Mouse (Mus musculus): ENCODE measurements around the gene Twf1.
A peak's percentile ranks its signal among the peaks of the same experiment; 100 is the strongest.

The Twf1 gene

DNA sequence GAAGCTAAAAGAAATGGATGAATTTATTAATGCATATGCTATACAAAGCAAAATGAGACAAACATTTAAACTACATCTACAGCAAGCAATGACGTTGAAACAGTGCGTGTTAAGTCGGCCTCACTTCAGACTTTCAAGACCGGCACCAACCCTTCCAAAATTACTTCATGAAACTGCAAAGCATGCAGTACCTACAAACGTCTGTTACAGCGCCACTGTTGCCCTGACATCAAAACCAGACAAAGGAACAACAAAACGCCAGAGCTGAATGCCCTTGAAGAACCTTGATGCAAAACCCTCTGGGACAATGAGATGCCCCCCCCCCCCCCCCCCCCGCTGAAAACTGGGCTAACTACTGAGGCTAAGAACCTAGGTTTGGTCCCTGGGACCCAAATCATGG is 16.9 kb downstream of the Twf1 start:
- no peak for DNase-seq (ENCODE audit: low spot score)

DNA sequence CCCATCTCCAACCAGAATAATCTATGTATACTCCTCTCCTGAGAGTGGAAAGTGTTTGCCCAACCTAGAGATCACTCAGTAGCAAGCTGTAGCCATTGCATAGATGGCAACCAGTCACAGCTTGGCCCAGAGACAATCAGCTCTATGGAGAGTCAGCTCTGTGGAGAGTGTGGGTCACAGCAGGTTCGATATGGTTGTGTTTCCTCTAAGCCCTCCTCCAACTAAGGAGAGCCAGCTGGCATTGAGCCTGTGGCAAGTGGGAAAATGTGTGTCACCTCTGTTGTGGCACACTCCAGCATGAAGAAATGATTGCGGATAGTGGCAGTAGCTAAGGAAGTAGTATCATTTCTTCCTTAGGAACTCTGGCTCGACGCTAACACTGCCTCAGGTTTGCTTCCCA is 18.2 kb downstream of the Twf1 start:
- no peak for DNase-seq (ENCODE audit: low spot score)

DNA sequence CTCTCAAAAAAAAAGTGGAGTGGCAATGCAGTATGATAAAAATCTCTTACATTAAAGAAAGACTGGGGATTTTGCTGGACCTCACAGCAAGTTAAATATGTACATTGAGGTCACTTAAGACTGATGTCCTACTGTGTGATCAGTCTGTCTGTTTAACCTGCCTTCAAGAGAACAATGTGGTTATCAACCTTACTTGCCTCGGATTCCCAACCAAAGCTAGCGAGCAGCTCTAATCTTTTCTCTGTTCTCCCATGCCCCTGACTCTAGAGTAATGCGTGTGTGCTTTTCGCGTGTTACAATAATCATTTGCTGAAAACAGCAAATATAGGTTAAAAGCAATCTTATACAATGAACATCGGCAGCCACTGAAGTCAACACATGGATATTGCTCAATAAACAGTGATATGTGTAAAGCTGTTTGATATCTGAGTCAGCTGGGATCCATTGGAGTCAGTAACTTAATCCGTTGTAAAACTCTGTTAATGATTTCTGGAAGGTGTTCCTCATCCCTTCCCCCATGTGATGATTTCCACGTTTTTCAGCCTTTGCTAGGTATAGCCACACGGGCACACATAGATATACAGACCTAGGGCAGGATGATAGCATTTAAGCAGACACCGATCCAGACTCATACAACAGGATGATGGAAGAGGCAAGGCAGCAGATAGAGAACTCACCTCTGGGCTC is 21.1 kb downstream of the Twf1 start:
- DNase-seq (ENCODE audit: low spot score): no peak

DNA sequence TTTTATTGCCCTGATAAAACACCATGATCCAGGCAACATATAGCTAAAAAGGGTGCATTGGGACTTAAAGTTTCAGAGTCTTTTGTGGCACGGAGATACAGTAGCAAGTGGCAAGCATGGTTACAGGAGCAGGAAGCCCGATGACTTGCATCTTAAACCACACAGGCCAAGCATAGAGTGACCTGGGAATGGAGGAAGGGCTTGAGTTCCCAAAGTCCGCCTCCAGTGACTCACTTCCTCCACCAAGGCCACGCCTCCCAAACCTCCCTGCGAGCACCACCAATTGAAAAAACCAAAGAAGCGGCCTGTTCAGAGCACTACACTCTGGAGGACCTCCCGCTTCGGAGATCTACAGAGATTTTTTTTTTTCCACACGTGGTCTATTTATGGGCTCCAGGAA is 23.8 kb downstream of the Twf1 start:
- no peak for DNase-seq (ENCODE audit: low spot score)

DNA sequence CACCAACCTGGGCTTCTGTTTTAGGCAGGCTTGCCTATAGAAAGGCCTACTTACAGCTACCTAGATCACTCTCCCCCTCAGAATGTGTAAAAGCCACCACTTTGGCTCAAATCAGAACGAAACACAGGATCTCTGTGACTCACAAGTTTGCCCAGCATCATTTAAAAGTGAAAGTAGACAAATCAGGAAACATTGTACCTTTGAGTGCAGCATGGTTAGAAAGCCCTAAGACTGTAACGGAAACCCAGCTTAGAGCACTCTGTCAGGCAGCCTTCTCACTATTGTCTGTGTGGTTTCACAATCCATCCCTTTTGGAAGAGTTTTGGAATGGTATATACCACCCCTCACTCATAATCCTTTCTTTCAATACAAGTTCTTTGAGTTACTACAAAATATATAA is 24.8 kb downstream of the Twf1 start:
- no peak for DNase-seq (ENCODE audit: low spot score)

DNA sequence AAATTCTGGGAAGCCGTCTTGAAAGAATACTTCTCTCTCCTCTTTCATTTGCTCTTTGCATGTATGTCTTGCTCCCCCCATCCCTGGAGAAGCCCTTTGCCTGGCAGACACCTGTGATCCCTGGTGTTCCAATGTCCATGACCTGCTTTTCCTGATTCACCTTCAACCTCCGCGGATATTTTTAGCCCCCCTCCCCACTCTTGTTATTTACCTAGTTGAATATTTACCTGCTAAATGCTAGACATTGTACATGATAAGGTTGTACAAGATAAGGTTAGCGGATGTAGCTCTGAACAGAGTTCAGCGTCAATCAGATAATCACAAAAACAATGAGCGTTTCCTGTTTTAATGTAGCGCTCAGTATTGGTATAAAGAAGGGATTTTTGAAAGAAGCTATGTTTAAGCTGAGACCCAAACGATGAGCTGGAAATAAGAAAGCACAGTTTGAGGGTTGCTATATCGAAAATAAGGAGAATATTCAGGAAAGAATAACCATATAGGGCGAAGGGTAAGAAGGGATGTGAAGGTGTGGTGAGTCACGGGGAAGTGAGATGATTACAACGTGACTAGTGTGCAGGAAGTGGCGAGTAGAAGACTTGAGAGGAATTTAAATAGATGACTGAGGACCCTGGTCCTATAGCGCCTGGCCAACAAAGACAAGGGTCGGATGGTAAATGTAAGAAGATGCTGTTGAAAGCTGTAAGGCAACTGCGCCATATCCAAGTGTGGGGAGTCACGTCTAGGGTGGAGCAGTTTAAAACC is 30.6 kb downstream of the Twf1 start:
- DNase-seq (ENCODE audit: low spot score): no peak

DNA sequence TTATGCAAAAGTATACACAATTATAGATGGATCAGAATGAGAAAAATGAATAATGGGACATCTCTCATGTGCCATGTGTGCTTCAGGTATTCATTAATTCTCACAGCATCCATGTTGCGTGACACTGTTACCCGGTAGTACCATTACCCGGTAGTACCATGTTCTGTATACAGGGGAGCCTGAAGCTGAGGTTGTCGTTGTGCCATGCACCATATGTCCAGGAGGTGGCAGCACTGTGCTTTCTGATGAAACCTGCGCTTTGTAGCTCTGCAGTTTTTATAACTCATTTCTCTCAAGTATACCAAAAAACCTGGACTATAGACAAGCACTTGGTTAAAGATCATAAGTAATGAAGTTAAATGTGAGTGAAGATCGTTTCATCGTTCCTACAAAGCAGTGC is 32.2 kb downstream of the Twf1 start:
- DNase-seq (ENCODE audit: low spot score): peak; percentile 77

DNA sequence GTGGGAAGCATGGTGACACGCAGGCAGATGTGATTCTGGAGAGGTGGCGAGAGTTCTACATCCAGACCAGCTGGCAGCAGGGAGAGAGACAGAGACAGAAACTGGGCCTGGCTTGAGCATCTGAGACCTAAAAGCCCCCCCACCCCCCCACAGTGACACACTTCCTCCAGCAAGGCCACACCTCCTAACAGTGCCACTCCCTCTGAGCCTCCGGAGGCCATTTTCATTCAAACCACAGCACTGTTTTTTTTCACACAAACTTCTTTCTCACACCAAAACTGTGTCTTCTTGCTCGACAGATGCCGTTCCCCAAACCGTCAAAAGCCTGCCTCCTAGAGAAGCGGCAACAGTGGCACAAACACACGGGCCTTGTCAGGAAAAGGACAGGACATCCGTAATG is 36.2 kb downstream of the Twf1 start:
- DNase-seq (ENCODE audit: low spot score): no peak

DNA sequence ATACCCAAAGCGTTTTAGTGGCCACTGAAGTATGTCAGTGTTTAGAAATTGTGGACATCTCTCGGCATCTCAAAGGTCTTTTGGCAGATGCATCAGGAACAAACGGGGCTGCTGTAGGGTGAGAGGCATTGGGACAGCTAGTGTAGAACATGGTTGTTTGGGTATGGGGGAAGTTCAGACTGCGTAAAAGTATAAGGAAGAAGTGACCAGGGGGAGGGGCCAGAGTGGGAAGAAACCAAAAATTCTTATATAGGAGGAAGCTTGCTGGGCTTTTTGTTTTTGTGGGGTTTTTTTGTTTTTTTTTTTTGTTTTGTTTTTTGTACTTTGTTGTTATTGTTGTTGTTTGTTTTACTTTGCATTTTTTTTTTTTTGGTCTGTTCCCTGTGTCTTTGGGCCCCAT is 44.8 kb downstream of the Twf1 start:
- no peak for DNase-seq (ENCODE audit: low spot score)

DNA sequence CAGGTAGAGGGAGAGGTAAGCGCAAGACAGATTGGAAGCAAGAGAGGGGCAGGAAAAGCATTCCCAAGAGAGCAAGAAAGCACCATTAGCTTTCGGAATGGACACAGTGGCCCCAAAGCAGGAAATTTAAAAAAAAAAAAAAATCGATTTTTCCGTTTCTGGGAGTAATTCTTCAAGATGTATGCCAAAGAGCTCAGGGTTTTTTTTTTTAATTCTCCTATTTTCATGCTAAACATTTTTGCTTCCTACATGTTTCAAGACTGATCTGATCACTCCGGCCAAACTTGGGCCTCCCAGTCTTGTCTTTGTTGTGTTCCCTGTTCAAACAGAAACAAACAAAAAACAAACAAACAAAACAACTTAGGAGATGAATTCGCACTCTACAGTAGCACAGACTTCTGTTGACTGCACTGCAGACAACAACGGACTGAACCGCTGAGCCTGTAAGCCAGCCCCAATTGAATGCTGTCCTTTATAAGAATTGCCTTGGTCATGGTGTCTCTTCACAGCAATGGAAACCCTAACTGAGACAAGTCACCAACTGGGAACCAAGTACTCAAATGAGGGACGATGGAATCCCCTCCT is 45.5 kb downstream of the Twf1 start:
- no peak for DNase-seq (ENCODE audit: low spot score)

DNA sequence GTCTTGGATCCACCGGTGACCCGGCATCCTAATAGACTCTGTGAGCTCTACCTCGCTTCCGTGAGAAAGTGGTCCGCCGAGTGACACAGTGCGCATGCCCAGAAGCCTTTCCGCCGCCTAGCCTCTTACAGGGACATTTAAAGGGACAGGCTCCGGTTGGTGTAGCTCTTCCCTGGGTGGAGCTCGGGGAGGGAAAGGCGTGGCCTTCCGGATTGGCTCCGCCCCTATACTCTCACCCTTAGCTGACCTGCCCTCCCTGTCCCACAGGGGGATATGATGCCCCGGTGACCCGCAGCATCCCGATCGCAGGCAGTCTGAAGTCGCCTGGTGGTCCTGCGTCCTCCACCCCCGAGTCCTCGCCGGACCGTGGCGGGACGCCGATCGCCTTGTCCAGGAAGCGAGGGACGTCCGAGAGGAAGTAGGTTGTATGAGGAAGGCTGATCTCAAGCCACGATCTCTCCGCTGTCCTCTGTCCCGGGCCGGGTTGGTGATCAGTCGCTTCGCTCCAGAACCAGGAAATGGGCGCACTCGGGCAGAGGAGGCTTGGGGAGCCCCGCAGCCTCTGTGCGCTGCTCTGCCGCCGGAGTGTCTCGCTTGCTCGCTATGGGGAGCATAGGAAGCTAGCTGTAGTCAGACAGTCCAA is 46.2 kb downstream of the Twf1 start, which contains the start of the genes Pus7l and Irak4:
Pus7l (minus strand) TSS at position 139 of the 643 bp plus-strand sequence.
Irak4 (plus strand) TSS at position 235 of the 643 bp plus-strand sequence.
- DNase-seq (ENCODE audit: low spot score): peak; percentile 76

DNA sequence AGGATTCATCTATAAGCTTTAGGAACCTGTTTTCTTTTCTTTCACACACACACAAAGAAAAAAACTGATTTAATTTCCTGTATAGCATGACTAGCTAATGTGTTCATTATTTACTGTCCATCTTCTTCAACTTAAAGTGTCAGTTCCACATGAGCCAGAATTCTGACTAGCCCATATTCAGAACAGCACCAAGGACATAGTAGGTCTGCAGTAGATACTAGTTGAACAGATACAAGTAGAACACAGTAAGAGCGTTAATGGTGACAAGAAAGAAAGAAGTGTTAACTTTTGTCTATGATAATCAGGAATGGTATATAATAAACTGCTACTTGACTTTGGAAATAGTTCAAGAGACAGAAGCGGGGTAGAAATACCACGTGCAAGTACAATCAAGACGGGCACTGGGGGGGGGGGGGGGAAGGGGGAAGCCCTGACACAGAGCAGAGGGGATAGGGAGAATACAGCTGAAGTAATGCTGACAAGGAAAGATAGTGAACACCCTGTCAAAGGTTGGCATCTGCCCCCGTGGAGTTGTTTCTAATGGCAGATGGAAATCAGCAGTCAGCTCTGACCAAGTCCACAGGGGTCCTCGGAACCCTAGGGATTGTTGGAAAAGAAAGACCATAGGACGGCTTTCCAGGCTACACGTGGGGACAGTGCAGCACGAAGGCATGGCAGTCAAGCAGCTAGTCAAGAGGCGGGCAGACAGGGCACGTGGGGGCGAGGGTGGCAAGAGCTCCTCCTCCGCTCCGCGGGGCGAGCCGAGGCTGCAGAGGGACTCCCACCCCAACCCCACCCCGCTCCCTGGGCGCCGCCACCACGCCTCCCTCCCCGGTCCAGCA is 46.9 kb downstream of the Twf1 start:
- DNase-seq (ENCODE audit: low spot score): no peak

DNA sequence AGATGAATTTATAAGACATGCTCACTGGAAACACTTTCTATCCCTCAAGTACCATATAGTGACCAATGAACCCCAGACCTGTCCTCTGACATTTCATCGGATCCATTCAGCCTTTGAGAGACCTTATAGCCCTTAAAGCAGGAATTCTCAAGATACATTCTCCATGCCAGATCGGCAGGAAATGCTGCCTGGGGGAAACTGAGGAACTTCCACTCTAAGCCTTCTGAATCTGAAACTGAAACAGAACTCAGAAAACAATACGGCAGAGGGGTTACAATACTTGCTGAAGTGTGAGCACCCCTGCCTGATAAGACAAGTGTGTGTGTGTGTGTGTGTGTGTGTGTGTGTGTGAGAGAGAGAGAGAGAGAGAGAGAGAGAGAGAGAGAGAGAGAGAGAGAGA is 50.4 kb downstream of the Twf1 start:
- DNase-seq (ENCODE audit: low spot score): no peak

DNA sequence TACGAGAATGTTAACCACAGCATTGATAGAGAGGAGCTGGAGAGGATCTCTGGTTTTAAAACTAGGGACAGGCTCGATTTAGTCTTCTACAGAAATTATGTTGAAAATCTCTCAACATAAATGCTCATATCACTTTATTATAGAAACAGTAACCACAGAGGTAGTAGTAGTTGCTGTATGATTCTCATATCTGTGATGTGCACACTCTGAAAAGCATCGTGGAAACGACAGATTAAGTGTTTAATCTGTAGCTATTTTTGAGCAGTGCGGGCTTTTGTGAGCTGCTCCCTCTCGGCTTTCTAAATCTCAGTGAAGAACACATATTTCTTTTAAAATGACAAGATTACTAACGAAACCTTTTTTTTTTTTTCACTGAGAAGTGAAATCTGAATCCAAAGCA is 54.2 kb downstream of the Twf1 start:
- DNase-seq (ENCODE audit: low spot score): no peak

DNA sequence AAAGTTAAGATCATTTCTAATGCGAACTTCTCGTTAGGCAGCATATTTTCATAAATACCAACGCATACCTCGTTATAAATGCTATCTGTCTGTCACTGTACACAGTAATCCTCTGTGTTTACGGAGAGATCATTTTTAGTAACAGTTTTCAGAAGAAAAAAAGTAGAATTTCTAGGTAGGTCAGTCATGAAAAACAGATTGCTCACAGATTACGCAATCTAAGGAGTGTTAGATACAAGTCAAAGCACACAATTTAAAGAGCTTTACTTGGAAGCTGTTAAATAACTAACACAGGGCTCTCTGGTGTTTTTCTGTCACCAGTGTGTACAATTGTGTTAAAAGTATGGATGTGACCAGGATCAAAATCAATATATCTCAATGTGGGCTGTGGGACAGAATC is 56.7 kb downstream of the Twf1 start:
- no peak for DNase-seq (ENCODE audit: low spot score)

DNA sequence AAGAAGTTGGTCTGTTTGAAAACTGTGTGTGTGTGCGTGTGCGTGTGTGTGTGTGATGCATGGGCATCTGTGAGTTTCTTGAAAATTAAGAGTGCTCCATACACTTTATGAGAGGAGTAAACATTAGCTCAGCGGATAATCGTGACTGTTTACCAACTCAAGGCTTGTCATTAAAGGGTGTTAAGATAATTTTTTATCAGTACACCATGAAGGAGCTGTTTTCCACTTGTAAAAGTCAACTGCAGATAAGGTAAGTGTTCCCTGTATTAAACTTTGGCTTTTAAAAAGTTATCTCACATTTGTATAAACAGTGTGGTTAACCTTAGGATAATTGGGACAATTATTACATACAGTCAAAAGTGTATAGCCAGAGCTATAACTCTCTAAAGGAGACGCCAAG is 57.4 kb downstream of the Twf1 start:
- no peak for DNase-seq (ENCODE audit: low spot score)

DNA sequence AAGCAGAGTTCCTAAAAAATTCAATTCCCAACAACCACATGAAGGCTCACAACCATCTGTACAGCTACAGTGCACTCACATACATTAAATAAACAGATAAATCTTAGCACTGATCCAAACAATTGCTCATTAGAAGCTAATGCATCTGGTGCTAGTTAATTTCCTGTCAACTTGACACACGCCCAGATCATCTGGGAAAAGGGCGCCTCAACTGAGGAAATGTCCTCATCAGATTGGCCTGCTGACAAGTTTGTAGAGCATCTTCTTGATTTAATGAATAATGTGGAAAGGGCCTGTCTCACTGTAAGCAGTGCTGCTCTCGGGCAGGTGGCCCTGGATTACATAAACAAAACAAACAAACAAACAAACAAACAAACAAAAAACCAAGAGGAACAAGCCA is 59.2 kb downstream of the Twf1 start:
- no peak for DNase-seq (ENCODE audit: low spot score)
